Mouse (Mus musculus): ENCODE results near the gene Rbl1. TPM values are rescaled to one million over a fixed set of nuclear protein-coding genes. Genes with fewer than 3 reads are reported as not detected.
"Not testable (repeated sequence)": the region's sequence is repeated elsewhere in the genome, so short reads cannot be mapped to it uniquely, and the experiment has no call there.

Rbl1 gene
- polyA plus RNA-seq, 1 experiment from 2014 or later, result 9.1 TPM

- Histone ChIP-seq H3K9ac (ENCODE audit: low read length) (no peak overlapping the region), H3K4me2 (replicated peaks; ENCODE audit: low read depth) (no peak overlapping the region), H3K4me1 (replicated peaks; ENCODE audit: control insufficient read depth, insufficient read depth) (no peaks in the 10 kb centered on the region), H3K36me3 (ENCODE audit: control insufficient read depth, insufficient read depth, low read length) (peaks cover 12% of the 10 kb centered on the region), H3K27ac (replicated peaks) (no peak overlapping the region), H3K4me3 (ENCODE audit: low read depth, low read length) (no peak overlapping the region), H3K9me3 (ENCODE audit: control insufficient read depth, low read length) (no peaks in the 10 kb centered on the region), H3K27me3 (ENCODE audit: control insufficient read depth, insufficient read depth, low read length) (no peaks in the 10 kb centered on the region)
- ATAC-seq (ENCODE audit: low FRiP score, low TSS enrichment), result peak; percentile 90
- TF ChIP-seq CTCF (IDR thresholded peaks at IDR 0.05; ENCODE audit: low read depth), result no peak
- no peak for TF ChIP-seq EP300 (optimal IDR thresholded peaks at IDR 0.05)
- no peak for DNase-seq (ENCODE audit: low spot score)
- WGBS, result 37% methylated on average over 5 of the region's 5 CpGs
These were observed 34.2 kb downstream of the Rbl1 start for GRCm38 (mm10) chr2:157170166-157170565.

DNA sequence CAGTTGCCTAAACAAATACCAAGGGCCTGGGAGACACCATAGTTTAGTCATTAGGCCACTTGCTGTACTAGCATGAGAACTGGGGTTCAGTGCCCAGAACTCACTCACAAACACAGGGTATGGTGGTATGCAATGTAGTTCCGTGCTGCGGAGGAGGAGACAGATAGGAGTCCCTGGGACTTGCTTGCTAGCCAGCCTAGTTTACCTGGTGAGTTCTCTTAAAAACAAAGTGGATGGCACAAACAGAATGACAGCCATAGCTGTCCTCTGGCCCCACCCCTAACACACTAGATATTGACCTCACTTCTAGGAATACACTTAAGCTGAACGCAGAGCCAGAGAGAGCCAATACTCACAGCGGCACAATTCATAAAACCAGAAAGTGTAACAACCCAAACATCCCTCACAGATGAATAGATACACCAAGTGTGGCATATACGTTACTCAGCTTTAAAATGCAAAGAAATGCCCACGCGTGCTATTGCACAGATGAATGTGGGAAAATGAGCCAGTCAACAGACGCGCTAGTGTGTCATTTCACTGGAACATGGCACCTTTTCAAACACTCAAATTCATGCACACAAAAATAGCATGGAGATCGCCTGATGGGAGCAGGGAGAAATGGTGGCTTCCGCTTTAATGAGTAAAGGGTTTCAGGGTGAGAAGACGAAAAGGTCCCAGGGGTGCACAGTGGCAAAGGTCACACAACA is 37.8 kb downstream of the Rbl1 start:
- H3K36me3 ChIP-seq (ENCODE audit: control insufficient read depth, insufficient read depth, low read length), result peaks cover 5% of the 10 kb centered on the region; the same call in 1 of the 2 replicates

DNA sequence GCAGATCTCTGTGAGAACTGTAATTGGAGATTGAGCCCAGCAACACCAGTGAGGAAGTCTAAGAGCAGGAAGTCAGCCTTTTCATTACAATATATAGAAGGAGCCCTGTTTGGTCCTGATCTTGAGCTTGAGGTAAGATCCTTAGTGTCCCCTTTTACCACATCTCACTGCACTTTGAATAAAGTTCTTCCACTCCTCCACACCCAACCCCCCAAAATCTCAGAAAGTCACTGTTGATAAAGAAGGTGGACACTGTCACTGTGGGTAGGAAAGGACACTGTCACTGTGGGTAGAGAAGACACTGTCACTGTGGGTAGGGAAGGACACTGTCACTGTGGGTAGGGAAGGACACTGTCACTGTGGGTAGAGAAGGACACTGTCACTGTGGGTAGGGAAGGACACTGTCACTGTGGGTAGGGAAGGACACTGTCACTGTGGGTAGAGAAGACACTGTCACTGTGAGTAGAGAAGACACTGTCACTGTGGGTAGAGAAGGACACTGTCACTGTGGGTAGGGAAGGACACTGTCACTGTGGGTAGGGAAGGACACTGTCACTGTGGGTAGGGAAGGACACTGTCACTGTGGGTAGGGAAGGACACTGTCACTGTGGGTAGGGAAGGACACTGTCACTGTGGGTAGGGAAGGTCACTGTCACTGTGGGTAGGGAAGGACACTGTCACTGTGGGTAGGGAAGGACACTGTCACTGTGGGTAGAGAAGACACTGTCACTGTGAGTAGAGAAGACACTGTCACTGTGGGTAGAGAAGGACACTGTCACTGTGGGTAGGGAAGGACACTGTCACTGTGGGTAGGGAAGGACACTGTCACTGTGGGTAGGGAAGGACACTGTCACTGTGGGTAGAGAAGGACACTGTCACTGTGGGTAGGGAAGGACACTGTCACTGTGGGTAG is 38.8 kb downstream of the Rbl1 start:
- not testable (repeated sequence) for H3K27ac ChIP-seq (replicated peaks); H3K4me2 ChIP-seq (replicated peaks; ENCODE audit: low read depth); H3K9ac ChIP-seq (ENCODE audit: low read length); ATAC-seq (ENCODE audit: low FRiP score, low TSS enrichment); H3K9me3 ChIP-seq (ENCODE audit: control insufficient read depth, low read length); H3K4me3 ChIP-seq (ENCODE audit: low read depth, low read length); H3K36me3 ChIP-seq (ENCODE audit: control insufficient read depth, insufficient read depth, low read length); H3K4me1 ChIP-seq (replicated peaks; ENCODE audit: control insufficient read depth, insufficient read depth); H3K27me3 ChIP-seq (ENCODE audit: control insufficient read depth, insufficient read depth, low read length); DNase-seq (ENCODE audit: low spot score)

More for the DNA sequence above, 37.8 kb downstream of the Rbl1 start:
- Histone ChIP-seq H3K9ac (ENCODE audit: low read length) (no peak overlapping the region), H3K4me1 (replicated peaks; ENCODE audit: control insufficient read depth, insufficient read depth) (no peaks in the 10 kb centered on the region), H3K9me3 (ENCODE audit: control insufficient read depth, low read length) (no peaks in the 10 kb centered on the region), H3K4me2 (replicated peaks; ENCODE audit: low read depth) (no peak overlapping the region), H3K27ac (replicated peaks) (no peak overlapping the region), H3K27me3 (ENCODE audit: control insufficient read depth, insufficient read depth, low read length) (no peaks in the 10 kb centered on the region), H3K4me3 (ENCODE audit: low read depth, low read length) (no peak overlapping the region)
- ATAC-seq (ENCODE audit: low FRiP score, low TSS enrichment) (no peak), DNase-seq (ENCODE audit: low spot score) (no peak)
- WGBS, result 96% methylated on average over 12 of the region's 12 CpGs
- TF ChIP-seq EP300 (optimal IDR thresholded peaks at IDR 0.05) (no peak), CTCF (IDR thresholded peaks at IDR 0.05; ENCODE audit: low read depth) (no peak)

GRCm38 (mm10) chr2:157164101-157164500 is 40.2 kb downstream of the Rbl1 start:
- 89% methylated on average over 2 of the region's 2 CpGs for WGBS
- TF ChIP-seq EP300 (optimal IDR thresholded peaks at IDR 0.05), result no peak
- no peak for TF ChIP-seq CTCF (IDR thresholded peaks at IDR 0.05; ENCODE audit: low read depth)

DNA sequence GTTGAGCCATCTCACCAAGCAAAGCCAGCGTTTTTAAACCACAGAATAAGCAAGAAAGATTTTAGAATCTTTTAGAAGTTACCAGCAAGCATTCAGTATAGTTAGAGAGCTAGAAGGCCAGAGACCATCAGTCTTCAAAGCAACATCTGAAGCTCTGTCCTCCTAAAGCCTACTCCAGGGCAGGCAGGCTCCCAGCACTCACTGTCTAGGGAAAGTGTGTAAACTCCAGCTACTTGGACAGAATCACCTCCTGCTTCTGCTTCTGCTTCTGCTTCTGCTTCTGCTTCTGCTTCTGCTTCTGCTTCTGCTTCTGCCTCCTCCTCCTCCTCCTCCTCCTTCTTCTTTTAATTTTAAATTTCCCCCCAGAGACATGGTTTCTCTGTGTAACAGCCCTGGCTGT is 48.3 kb downstream of the Rbl1 start:
- H3K36me3 ChIP-seq (ENCODE audit: control insufficient read depth, insufficient read depth, low read length), result peaks cover 8% of the 10 kb centered on the region; the same call in 1 of the 2 replicates
- no peak overlapping the region for H3K4me3 ChIP-seq (ENCODE audit: low read depth, low read length)
- ATAC-seq (ENCODE audit: low FRiP score, low TSS enrichment), result no peak
- H3K27ac ChIP-seq (replicated peaks), result no peak overlapping the region
- H3K9ac ChIP-seq (ENCODE audit: low read length), result no peak overlapping the region
- H3K9me3 ChIP-seq (ENCODE audit: control insufficient read depth, low read length), result no peaks in the 10 kb centered on the region
- no peak for TF ChIP-seq CTCF (IDR thresholded peaks at IDR 0.05; ENCODE audit: low read depth)
- TF ChIP-seq EP300 (optimal IDR thresholded peaks at IDR 0.05), result no peak
- 87% methylated on average over 1 of the region's 1 CpGs for WGBS
- H3K4me2 ChIP-seq (replicated peaks; ENCODE audit: low read depth), result no peak overlapping the region
- no peaks in the 10 kb centered on the region for H3K27me3 ChIP-seq (ENCODE audit: control insufficient read depth, insufficient read depth, low read length)
- no peak for DNase-seq (ENCODE audit: low spot score)
- no peaks in the 10 kb centered on the region for H3K4me1 ChIP-seq (replicated peaks; ENCODE audit: control insufficient read depth, insufficient read depth)

More at GRCm38 (mm10) chr2:157164101-157164500, 40.2 kb downstream of the Rbl1 start:
- Histone ChIP-seq H3K36me3 (ENCODE audit: control insufficient read depth, insufficient read depth, low read length) (peaks cover 8% of the 10 kb centered on the region; the same call in 1 of the 2 replicates), H3K9ac (ENCODE audit: low read length) (no peak overlapping the region), H3K4me1 (replicated peaks; ENCODE audit: control insufficient read depth, insufficient read depth) (no peaks in the 10 kb centered on the region), H3K27ac (replicated peaks) (no peak overlapping the region), H3K27me3 (ENCODE audit: control insufficient read depth, insufficient read depth, low read length) (no peaks in the 10 kb centered on the region), H3K9me3 (ENCODE audit: control insufficient read depth, low read length) (no peaks in the 10 kb centered on the region), H3K4me3 (ENCODE audit: low read depth, low read length) (no peak overlapping the region), H3K4me2 (replicated peaks; ENCODE audit: low read depth) (no peak overlapping the region)
- no peak for ATAC-seq (ENCODE audit: low FRiP score, low TSS enrichment)
- no peak for DNase-seq (ENCODE audit: low spot score)

DNA sequence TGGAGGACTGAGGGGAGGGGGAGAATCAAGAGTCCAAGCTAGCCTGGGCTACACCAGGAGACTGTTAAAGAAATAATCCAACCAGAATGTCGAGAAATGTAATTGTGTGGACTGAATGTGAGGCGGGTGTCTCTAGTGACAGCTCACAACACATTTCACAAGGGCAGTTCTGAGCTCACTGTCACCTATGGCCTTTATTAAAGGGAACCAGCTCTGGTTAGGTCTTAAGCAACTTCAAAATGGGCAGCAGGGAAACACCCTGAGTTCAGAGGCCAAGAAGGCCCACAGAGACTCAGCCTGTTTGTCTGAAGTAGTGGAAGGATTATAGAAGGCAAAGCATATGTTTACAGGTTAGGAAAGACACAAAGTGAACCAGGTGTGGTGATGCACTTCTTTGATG is 51.1 kb downstream of the Rbl1 start:
- peaks cover 2% of the 10 kb centered on the region; the same call in 1 of the 2 replicates for H3K36me3 ChIP-seq (ENCODE audit: control insufficient read depth, insufficient read depth, low read length)
- 78% methylated on average over 2 of the region's 2 CpGs for WGBS
- H3K4me2 ChIP-seq (replicated peaks; ENCODE audit: low read depth), result no peak overlapping the region

More for the DNA sequence above, 51.1 kb downstream of the Rbl1 start:
- H3K9ac ChIP-seq (ENCODE audit: low read length), result no peak overlapping the region
- DNase-seq (ENCODE audit: low spot score) (no peak), ATAC-seq (ENCODE audit: low FRiP score, low TSS enrichment) (no peak)
- no peaks in the 10 kb centered on the region for H3K27me3 ChIP-seq (ENCODE audit: control insufficient read depth, insufficient read depth, low read length)
- no peak overlapping the region for H3K4me3 ChIP-seq (ENCODE audit: low read depth, low read length)
- no peak overlapping the region for H3K27ac ChIP-seq (replicated peaks)
- no peaks in the 10 kb centered on the region for H3K9me3 ChIP-seq (ENCODE audit: control insufficient read depth, low read length)
- TF ChIP-seq CTCF (IDR thresholded peaks at IDR 0.05; ENCODE audit: low read depth) (no peak), EP300 (optimal IDR thresholded peaks at IDR 0.05) (no peak)
- no peaks in the 10 kb centered on the region for H3K4me1 ChIP-seq (replicated peaks; ENCODE audit: control insufficient read depth, insufficient read depth)

Measured in stomach, postnatal 0 days (tissue).